Mouse (Mus musculus) C2C12 (cell line): ENCODE measurements around the gene Acer3.

Experiments used
- CEBPB ChIP-seq: IDR thresholded peaks from one replicate; pipeline ENCODE4 v1.6.1; 2011; ENCODE audit warnings: low read depth, mild to moderate bottlenecking, control low read depth, moderate library complexity
- CTCF ChIP-seq: IDR thresholded peaks from one replicate; pipeline ENCODE4 v1.5.1; 2011; ENCODE audit not compliant: control insufficient read depth, insufficient read depth, insufficient read length
- FOSL1 ChIP-seq: IDR thresholded peaks from one replicate; pipeline ENCODE4 v1.8.0; 2011; ENCODE audit warnings: mild to moderate bottlenecking, low read length; ENCODE audit not compliant: poor library complexity, insufficient read depth, severe bottlenecking
- MAX ChIP-seq: IDR thresholded peaks from one replicate; pipeline ENCODE4 v1.6.1; 2011; ENCODE audit warnings: mild to moderate bottlenecking, control low read depth
- MYOD1 ChIP-seq: IDR thresholded peaks from one replicate; pipeline ENCODE4 v1.6.1; 2011; ENCODE audit warnings: low read depth; ENCODE audit not compliant: control insufficient read depth, insufficient read length
- MYOG ChIP-seq: IDR thresholded peaks from one replicate; pipeline ENCODE4 v1.6.1; 2011; ENCODE audit not compliant: control insufficient read depth, insufficient read length; ENCODE audit errors: extremely low read depth
- USF1 ChIP-seq: IDR thresholded peaks from one replicate; pipeline ENCODE4 v1.6.1; 2011; ENCODE audit warnings: low read depth, mild to moderate bottlenecking, control low read depth, moderate library complexity

DNA sequence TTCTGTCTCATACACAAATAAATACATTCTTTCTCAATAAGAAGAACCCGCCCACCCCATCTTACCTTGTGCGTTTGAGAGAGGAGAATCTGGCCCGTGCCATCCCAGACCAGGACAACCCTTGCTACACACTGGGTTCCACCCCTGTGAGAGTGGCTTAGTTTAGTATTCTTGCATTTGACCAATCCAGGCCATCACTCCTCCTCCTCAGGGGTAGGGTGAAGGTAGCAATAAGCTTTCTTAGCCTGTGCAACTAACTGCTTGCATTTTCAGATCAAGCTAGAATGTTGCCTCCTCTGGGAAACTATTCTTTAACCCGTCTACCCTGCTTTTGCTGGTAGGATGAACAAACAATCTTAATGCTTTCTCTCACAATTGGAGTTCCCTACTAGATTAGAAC is 121.6 kb downstream of the Acer3 start, which contains the start of gene B3gnt6:
- no peak for TF ChIP-seq CTCF
- no peak for TF ChIP-seq MYOG
- no peak for TF ChIP-seq USF1
- TF ChIP-seq MAX, result no peak
- no peak for TF ChIP-seq CEBPB
- TF ChIP-seq FOSL1, result no peak
- no peak for TF ChIP-seq MYOD1
